Mouse (Mus musculus): ENCODE measurements around the gene Aqp8. TPM values are rescaled to one million over a fixed set of nuclear protein-coding genes. Genes with fewer than 3 reads are reported as not detected.

The Aqp8 gene
- polyA plus RNA-seq, 1 experiment from 2014 or later, result 125 TPM

DNA sequence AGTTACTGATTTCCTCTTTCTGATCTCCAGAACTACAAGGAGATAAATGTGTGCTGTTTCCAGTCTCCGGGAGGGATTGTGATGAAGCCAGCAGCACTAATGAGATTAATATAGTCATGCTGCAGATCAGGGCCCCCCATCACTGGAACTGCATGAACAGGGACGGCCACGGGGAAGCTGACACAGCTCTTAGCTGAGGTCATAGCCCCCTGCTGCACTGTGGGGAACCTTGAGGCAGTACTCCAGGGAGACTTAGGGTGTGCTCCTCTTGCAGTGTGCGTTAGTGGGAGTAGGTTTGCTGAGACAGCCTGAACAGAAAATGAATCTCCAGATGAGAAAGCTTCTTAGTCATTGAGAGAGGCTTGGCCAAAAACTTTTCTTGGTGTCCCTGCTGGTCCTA, 30.9 kb upstream of the Aqp8 start:
- Histone ChIP-seq H3K9me3 (replicated peaks; ENCODE audit: control insufficient read depth, low read length) (no peaks in the 10 kb centered on the region), H3K4me2 (ENCODE audit: low read depth, low read length) (no peak overlapping the region), H3K27me3 (ENCODE audit: control insufficient read depth, insufficient read depth, low read depth, low read length) (no peaks in the 10 kb centered on the region), H3K4me1 (ENCODE audit: control insufficient read depth, low read depth, low read length) (no peaks in the 10 kb centered on the region; the same call in 1 of the 2 replicates), H3K4me3 (ENCODE audit: low read depth, low read length) (no peak overlapping the region), H3K36me3 (ENCODE audit: control insufficient read depth, insufficient read depth) (no peaks in the 10 kb centered on the region), H3K27ac (ENCODE audit: low read length) (no peak overlapping the region), H3K9ac (ENCODE audit: low read depth, low read length) (no peak overlapping the region)
- WGBS (ENCODE audit: insufficient replicate concordance), result 69% methylated on average over 4 of the region's 4 CpGs
- ATAC-seq (ENCODE audit: low read depth), result no peak

- no peak for ATAC-seq (ENCODE audit: low read depth)
- H3K27me3 ChIP-seq (ENCODE audit: control insufficient read depth, insufficient read depth, low read depth, low read length), result no peaks in the 10 kb centered on the region
- H3K9me3 ChIP-seq (replicated peaks; ENCODE audit: control insufficient read depth, low read length), result no peaks in the 10 kb centered on the region
- H3K9ac ChIP-seq (ENCODE audit: low read depth, low read length), result no peak overlapping the region
- 57% methylated on average over 1 of the region's 1 CpGs for WGBS (ENCODE audit: insufficient replicate concordance)
- no peak overlapping the region for H3K4me2 ChIP-seq (ENCODE audit: low read depth, low read length)
- H3K36me3 ChIP-seq (ENCODE audit: control insufficient read depth, insufficient read depth), result no peaks in the 10 kb centered on the region
- H3K4me3 ChIP-seq (ENCODE audit: low read depth, low read length), result no peak overlapping the region
- no peaks in the 10 kb centered on the region for H3K4me1 ChIP-seq (ENCODE audit: control insufficient read depth, low read depth, low read length)
- H3K27ac ChIP-seq (ENCODE audit: low read length), result no peak overlapping the region
Measured at GRCm38 (mm10) chr7:123442079-123442478, 20.0 kb upstream of the Aqp8 start.

DNA sequence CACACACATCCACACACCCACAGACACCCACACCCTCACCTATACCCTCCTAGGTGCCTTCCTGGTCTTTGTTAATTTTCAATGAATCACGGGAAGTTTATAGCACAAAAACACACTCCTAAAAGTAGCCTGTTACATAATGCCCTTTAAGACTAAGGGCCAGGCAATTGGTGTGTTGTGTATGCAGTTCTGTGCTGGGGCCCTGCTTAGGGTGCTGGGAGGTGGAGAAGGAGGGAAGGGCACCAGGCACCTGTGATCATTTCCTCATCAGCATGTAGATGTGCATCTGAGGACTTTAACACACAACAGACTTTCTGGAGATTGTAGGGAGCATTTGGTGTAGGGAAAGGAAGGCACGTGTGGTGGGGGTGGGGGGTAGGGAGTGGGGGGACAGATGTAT, 13.3 kb upstream of the Aqp8 start:
- no peak for ATAC-seq (ENCODE audit: low read depth)
- no peaks in the 10 kb centered on the region for H3K9me3 ChIP-seq (replicated peaks; ENCODE audit: control insufficient read depth, low read length)
- H3K27me3 ChIP-seq (ENCODE audit: control insufficient read depth, insufficient read depth, low read depth, low read length), result no peaks in the 10 kb centered on the region
- H3K4me2 ChIP-seq (ENCODE audit: low read depth, low read length), result no peak overlapping the region
- H3K4me1 ChIP-seq (ENCODE audit: control insufficient read depth, low read depth, low read length), result peaks cover 12% of the 10 kb centered on the region
- WGBS (ENCODE audit: insufficient replicate concordance), result 61% methylated on average over 2 of the region's 2 CpGs
- no peaks in the 10 kb centered on the region for H3K36me3 ChIP-seq (ENCODE audit: control insufficient read depth, insufficient read depth)
- H3K4me3 ChIP-seq (ENCODE audit: low read depth, low read length), result no peak overlapping the region
- no peak overlapping the region for H3K27ac ChIP-seq (ENCODE audit: low read length)
- H3K9ac ChIP-seq (ENCODE audit: low read depth, low read length), result no peak overlapping the region

DNA sequence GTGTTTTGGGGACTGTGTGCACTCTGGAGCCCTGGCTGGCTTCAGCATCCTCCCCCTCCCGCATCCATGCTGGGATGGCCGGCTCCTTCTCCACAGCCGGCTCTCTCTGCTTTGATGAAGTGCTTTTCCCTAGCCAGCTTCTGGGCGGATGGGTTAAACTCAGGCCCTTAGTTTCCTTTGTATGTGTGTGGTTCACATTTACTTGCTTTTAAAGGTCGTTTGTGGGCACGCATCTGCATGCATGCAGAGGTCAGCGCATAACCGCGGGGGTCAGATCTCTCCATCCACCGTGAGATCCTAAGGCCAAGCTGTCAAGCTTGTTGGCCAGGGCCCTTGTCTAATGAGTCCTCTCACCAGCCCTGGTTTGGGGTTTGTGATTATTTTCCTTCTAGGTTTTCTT, 12.4 kb upstream of the Aqp8 start:
- H3K27me3 ChIP-seq (ENCODE audit: control insufficient read depth, insufficient read depth, low read depth, low read length), result no peaks in the 10 kb centered on the region
- no peak overlapping the region for H3K4me3 ChIP-seq (ENCODE audit: low read depth, low read length)
- ATAC-seq (ENCODE audit: low read depth), result no peak
- 76% methylated on average over 10 of the region's 10 CpGs for WGBS (ENCODE audit: insufficient replicate concordance)
- peaks cover 14% of the 10 kb centered on the region for H3K4me1 ChIP-seq (ENCODE audit: control insufficient read depth, low read depth, low read length)
- H3K36me3 ChIP-seq (ENCODE audit: control insufficient read depth, insufficient read depth), result no peaks in the 10 kb centered on the region
- H3K9me3 ChIP-seq (replicated peaks; ENCODE audit: control insufficient read depth, low read length), result no peaks in the 10 kb centered on the region
- no peak overlapping the region for H3K4me2 ChIP-seq (ENCODE audit: low read depth, low read length)
- no peak overlapping the region for H3K9ac ChIP-seq (ENCODE audit: low read depth, low read length)
- H3K27ac ChIP-seq (ENCODE audit: low read length), result no peak overlapping the region

DNA sequence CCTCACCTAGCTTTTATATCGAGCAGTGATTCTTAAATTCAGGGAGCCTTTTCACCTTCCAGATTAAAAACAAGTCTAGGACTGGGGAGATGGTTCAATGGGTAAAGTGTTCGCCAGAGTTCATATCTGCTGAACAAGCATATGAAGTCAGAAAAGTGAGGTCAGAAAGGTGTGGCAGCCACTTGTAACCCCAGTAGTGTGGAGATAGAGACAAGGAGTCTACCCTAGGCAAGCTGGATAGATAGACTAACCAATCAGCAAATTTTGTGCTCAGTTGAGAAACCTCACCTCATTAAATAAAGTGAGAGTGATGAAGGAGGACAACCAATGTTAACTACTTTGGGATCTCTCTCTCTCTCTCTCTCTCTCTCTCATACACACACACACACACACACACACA, 11.6 kb upstream of the Aqp8 start:
- WGBS (ENCODE audit: insufficient replicate concordance), result 48% methylated on average over 2 of the region's 2 CpGs
- H3K4me2 ChIP-seq (ENCODE audit: low read depth, low read length), result no peak overlapping the region
- peak; percentile 76 for ATAC-seq (ENCODE audit: low read depth)

DNA sequence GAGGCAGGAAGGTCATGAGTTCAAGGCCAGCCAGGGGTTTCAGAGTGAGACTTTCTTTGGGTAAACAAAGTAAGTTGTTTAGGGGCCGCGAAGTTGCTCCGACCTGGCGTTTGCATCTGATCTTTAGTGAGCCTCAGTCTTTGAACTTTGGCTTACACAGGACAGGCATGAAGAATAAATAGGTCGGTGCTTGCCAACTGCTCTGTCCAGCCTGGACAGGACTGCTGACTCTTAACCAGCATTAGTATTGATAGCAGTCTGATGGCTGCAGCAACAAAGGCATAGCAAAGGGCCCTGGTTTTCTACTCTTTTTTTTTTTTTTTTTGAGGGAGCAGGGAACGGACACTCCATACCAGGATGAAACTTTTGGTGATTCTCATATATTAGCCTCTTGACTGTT, 9.5 kb upstream of the Aqp8 start:
- Histone ChIP-seq H3K4me2 (ENCODE audit: low read depth, low read length) (no peak overlapping the region), H3K4me3 (ENCODE audit: low read depth, low read length) (no peak overlapping the region), H3K27ac (ENCODE audit: low read length) (no peak overlapping the region), H3K27me3 (ENCODE audit: control insufficient read depth, insufficient read depth, low read depth, low read length) (no peaks in the 10 kb centered on the region), H3K9me3 (replicated peaks; ENCODE audit: control insufficient read depth, low read length) (no peaks in the 10 kb centered on the region), H3K36me3 (ENCODE audit: control insufficient read depth, insufficient read depth) (no peaks in the 10 kb centered on the region), H3K4me1 (ENCODE audit: control insufficient read depth, low read depth, low read length) (peaks cover 22% of the 10 kb centered on the region), H3K9ac (ENCODE audit: low read depth, low read length) (no peak overlapping the region)
- 58% methylated on average over 6 of the region's 6 CpGs for WGBS (ENCODE audit: insufficient replicate concordance)
- peak; percentile 55 for ATAC-seq (ENCODE audit: low read depth)

More for the DNA sequence above, 11.6 kb upstream of the Aqp8 start:
- Histone ChIP-seq H3K27me3 (ENCODE audit: control insufficient read depth, insufficient read depth, low read depth, low read length) (no peaks in the 10 kb centered on the region), H3K9ac (ENCODE audit: low read depth, low read length) (no peak overlapping the region), H3K27ac (ENCODE audit: low read length) (no peak overlapping the region), H3K36me3 (ENCODE audit: control insufficient read depth, insufficient read depth) (no peaks in the 10 kb centered on the region), H3K4me1 (ENCODE audit: control insufficient read depth, low read depth, low read length) (peaks cover 14% of the 10 kb centered on the region), H3K9me3 (replicated peaks; ENCODE audit: control insufficient read depth, low read length) (no peaks in the 10 kb centered on the region), H3K4me3 (ENCODE audit: low read depth, low read length) (no peak overlapping the region)

- H3K36me3 ChIP-seq (ENCODE audit: control insufficient read depth, insufficient read depth), result no peaks in the 10 kb centered on the region
- H3K27me3 ChIP-seq (ENCODE audit: control insufficient read depth, insufficient read depth, low read depth, low read length), result no peaks in the 10 kb centered on the region
- no peak overlapping the region for H3K9ac ChIP-seq (ENCODE audit: low read depth, low read length)
- no peak overlapping the region for H3K4me3 ChIP-seq (ENCODE audit: low read depth, low read length)
- 57% methylated on average over 8 of the region's 8 CpGs for WGBS (ENCODE audit: insufficient replicate concordance)
- peaks cover 27% of the 10 kb centered on the region for H3K4me1 ChIP-seq (ENCODE audit: control insufficient read depth, low read depth, low read length)
- H3K4me2 ChIP-seq (ENCODE audit: low read depth, low read length), result no peak overlapping the region
- peak; percentile 57 for ATAC-seq (ENCODE audit: low read depth)
- no peak overlapping the region for H3K27ac ChIP-seq (ENCODE audit: low read length)
- no peaks in the 10 kb centered on the region for H3K9me3 ChIP-seq (replicated peaks; ENCODE audit: control insufficient read depth, low read length)
Measured at GRCm38 (mm10) chr7:123453066-123453465, 9.0 kb upstream of the Aqp8 start.

- ATAC-seq (ENCODE audit: low read depth), result no peak
- no peaks in the 10 kb centered on the region for H3K9me3 ChIP-seq (replicated peaks; ENCODE audit: control insufficient read depth, low read length)
- H3K4me3 ChIP-seq (ENCODE audit: low read depth, low read length), result no peak overlapping the region
- H3K27me3 ChIP-seq (ENCODE audit: control insufficient read depth, insufficient read depth, low read depth, low read length), result no peaks in the 10 kb centered on the region
- 80% methylated on average over 3 of the region's 3 CpGs for WGBS (ENCODE audit: insufficient replicate concordance)
- H3K27ac ChIP-seq (ENCODE audit: low read length), result no peak overlapping the region
- H3K9ac ChIP-seq (ENCODE audit: low read depth, low read length), result no peak overlapping the region
- no peak overlapping the region for H3K4me2 ChIP-seq (ENCODE audit: low read depth, low read length)
- H3K4me1 ChIP-seq (ENCODE audit: control insufficient read depth, low read depth, low read length), result peaks cover 43% of the 10 kb centered on the region
- H3K36me3 ChIP-seq (ENCODE audit: control insufficient read depth, insufficient read depth), result no peaks in the 10 kb centered on the region
Measured at GRCm38 (mm10) chr7:123455088-123455487, 7.0 kb upstream of the Aqp8 start.

DNA sequence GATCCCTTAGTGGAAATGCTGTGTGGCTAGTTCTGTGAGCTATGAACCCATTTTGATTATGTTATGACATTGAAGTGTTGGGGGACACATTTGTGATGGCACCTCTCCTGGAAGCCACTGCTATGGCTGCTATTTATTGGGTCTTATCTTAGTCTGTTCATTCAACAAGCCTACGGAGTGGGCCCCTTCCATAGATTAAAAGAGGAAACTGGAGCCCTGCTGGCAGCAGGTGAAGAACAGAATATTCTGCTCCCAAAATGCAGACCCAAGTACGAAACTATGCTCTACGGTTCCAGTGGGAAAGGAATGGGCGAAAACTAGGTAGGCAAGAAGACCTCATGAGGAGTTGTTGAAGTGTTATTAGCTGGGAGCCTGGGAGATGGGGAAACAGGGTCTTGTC, 3.8 kb upstream of the Aqp8 start:
- H3K4me2 ChIP-seq (ENCODE audit: low read depth, low read length), result peak overlapping the region; percentile 46; the same call in 1 of the 2 replicates
- ATAC-seq (ENCODE audit: low read depth), result no peak
- WGBS (ENCODE audit: insufficient replicate concordance), result 53% methylated on average over 4 of the region's 4 CpGs
- no peak overlapping the region for H3K9ac ChIP-seq (ENCODE audit: low read depth, low read length)
- peak overlapping the region; percentile 68 for H3K27ac ChIP-seq (ENCODE audit: low read length)
- H3K4me3 ChIP-seq (ENCODE audit: low read depth, low read length), result 0 out of 2 replicates have a peak overlapping the region, but pooled peaks have one; percentile 21
- no peaks in the 10 kb centered on the region for H3K9me3 ChIP-seq (replicated peaks; ENCODE audit: control insufficient read depth, low read length)
- no peaks in the 10 kb centered on the region for H3K36me3 ChIP-seq (ENCODE audit: control insufficient read depth, insufficient read depth)
- H3K27me3 ChIP-seq (ENCODE audit: control insufficient read depth, insufficient read depth, low read depth, low read length), result no peaks in the 10 kb centered on the region
- peaks cover 67% of the 10 kb centered on the region for H3K4me1 ChIP-seq (ENCODE audit: control insufficient read depth, low read depth, low read length)
